Mouse (Mus musculus): ENCODE data around the gene Ralb. TPM values are rescaled to one million over a fixed set of nuclear protein-coding genes. Genes with fewer than 3 reads are reported as not detected.

Gene Ralb
- polyA plus RNA-seq, 1 experiment from 2014 or later = 89.2 TPM

GRCm38 (mm10) chr1:119421576-119422421, 82.8 kb downstream of the Ralb start, which contains the start of gene Inhbb:
TSS of gene Inhbb (minus strand) at chr1:119422248.
- under 1% methylated on average over 72 of the region's 92 CpGs for WGBS
- peak within 1 kb of the TSS; percentile 70 for H3K4me3 ChIP-seq
- peak within 1 kb of the TSS; percentile 75 for H3K27ac ChIP-seq (replicated peaks)
- peaks cover 98% of the 10 kb centered on the region for H3K27me3 ChIP-seq (ENCODE audit: low read depth, poor library complexity, severe bottlenecking)
- no peaks in the 10 kb centered on the region for H3K9me3 ChIP-seq (replicated peaks)
- H3K4me1 ChIP-seq = peaks cover 45% of the 10 kb centered on the region
- peak; percentile 73 for DNase-seq (ENCODE audit: low spot score)
- no peaks in the 10 kb centered on the region for H3K36me3 ChIP-seq

- Histone ChIP-seq H3K27me3 (ENCODE audit: low read depth, poor library complexity, severe bottlenecking) (peaks cover 100% of the 10 kb centered on the region), H3K4me3 (peak overlapping the region; percentile 70), H3K9me3 (replicated peaks) (no peaks in the 10 kb centered on the region), H3K4me1 (peaks cover 49% of the 10 kb centered on the region), H3K27ac (replicated peaks) (peak overlapping the region; percentile 75), H3K36me3 (no peaks in the 10 kb centered on the region)
- peak; percentile 38 for DNase-seq (ENCODE audit: low spot score)
- 1% methylated on average over 58 of the region's 78 CpGs for WGBS
Observed at GRCm38 (mm10) chr1:119420984-119421575, 83.5 kb downstream of the Ralb start.

Other genes starting within 250 kb of the Ralb start
- gene Inhbb, start 82.5 kb downstream of the Ralb start, polyA plus RNA-seq (2016; fragmentation: Nextera tagmentation; extraction: Ambion mirVana) = 0.25 and 0.50 TPM in 2 replicates
- 21.7 and 24.1 TPM in 2 replicates for gene Tmem185b, start 21.4 kb upstream of the Ralb start, polyA plus RNA-seq (2016; fragmentation: Nextera tagmentation; extraction: Ambion mirVana)
- 58.9 and 60.2 TPM in 2 replicates for gene Epb41l5, start 144.2 kb upstream of the Ralb start, polyA plus RNA-seq (2016; fragmentation: Nextera tagmentation; extraction: Ambion mirVana)